ENCODE assay signal across 15 mouse cellular contexts in the genomic region with DNA sequence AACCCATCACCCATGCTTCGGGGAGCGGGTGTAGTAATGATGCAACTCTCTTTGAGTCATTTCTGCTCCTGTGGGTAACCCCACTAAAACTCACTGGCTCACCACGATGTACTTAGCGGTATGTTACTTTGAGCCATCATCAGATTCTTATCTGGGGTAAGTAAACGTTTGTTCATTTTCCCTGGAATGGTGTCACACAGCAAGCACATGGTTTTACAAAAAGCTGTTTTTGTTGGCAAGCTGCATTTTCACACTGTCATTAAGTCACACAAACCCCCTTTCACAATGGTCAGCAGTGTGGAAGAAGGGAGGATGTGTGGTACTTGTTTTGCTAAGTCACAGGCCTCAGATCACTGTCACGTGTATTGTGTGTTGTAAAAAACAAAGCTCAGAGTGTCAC.
DNase-seq lines count a peak whose midpoint lies in the region; ATAC-seq lines count a peak whose summit lies in the region.
"Had no signal": no experiment of that assay in that cellular context is flagged by ENCODE, and none has a peak within 500 bp of the region (broad histone marks: within the 10 kb centered on the region; RNA-seq: fewer than 3 reads in every experiment).

No protein-coding gene starts in this region.

- peak; percentile 57 for ATAC-seq in frontal cortex, adult (ENCODE audit: low TSS enrichment)
- ATAC-seq: forebrain, embryonic 16.5 days; inflammation-experienced regulatory T-cells, adult 6 months had no signal

- intact Hi-C loops in left cerebral cortex, postnatal 25 days (cut with DNase I) = no loop called here

- no peak for DNase-seq in frontal cortex, postnatal 14 days (ENCODE audit: low spot score in 2 of 2)
- peak; percentile 13 to 26 for DNase-seq in left cerebral cortex, adult 9 months (ENCODE audit: low spot score in 2 of 2)
- no peak for DNase-seq in left cerebral cortex, postnatal 25 days (ENCODE audit: low spot score in 2 of 2)
- DNase-seq in 3134 (ENCODE audit: extremely low read depth, insufficient read length, low spot score) (peak; percentile 49), adipocyte (ENCODE audit: low spot score) (peak; percentile 22)
- DNase-seq in retina, postnatal 1 day = no peak
- no peak for DNase-seq in thymus, postnatal 36 days
- DNase-seq: adrenal gland, postnatal 14 days; cerebellum, adult 9-10 months; gastrocnemius, postnatal 10 days; lung, postnatal 14 days; spleen, adult 18-20 months had no signal

Comparison
In these comparisons a context has a peak if more than half of its experiments do, and no peak if none do; other contexts are left out.
1. DNase-seq: peak in left cerebral cortex, adult 9 months (2 of 2), 3134 (single experiment) and adipocyte (single experiment); none in frontal cortex, postnatal 14 days (0 of 2), left cerebral cortex, postnatal 25 days (0 of 2), retina, postnatal 1 day (single experiment) and thymus, postnatal 36 days (0 of 2).